Mouse (Mus musculus): Measurements from ENCODE around the gene Tpsab1. TPM values are rescaled to one million over a fixed set of nuclear protein-coding genes. Genes with fewer than 3 reads are reported as not detected.

Tpsab1 gene
- 0.58 TPM in 1 of 2 replicates, not detected in the other for total RNA-seq (2021)
- long read RNA-seq, partial matches to known transcripts: 0 of 1 reads
- long read RNA-seq, other reads (novel, unspliced or antisense): 1 of 1 reads

GRCm38 (mm10) chr17:25345462-25345861, at the start of gene Tpsab1:
Tpsab1 (minus strand) TSS chr17:25345562.
- no peak for DNase-seq

GRCm38 (mm10) chr17:25394526-25394925, 49.2 kb upstream of the Tpsab1 start:
- no peak for DNase-seq

DNA sequence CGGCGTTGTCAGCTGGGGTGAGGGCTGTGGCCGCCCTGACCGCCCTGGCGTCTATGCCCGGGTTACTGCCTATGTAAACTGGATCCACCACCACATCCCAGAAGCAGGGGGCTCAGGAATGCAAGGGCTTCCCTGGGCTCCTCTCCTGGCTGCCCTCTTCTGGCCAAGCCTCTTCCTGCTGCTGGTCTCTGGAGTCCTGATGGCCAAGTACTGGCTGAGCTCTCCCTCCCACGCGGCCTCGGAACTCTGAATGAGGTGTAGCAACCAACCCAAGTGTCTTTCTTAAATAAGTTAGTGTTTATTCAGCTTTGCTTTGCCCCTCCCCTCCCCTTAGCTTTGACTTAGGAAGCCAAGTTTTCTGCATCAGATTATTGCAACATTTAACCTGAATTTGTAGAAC, 28.6 kb upstream of the Tpsab1 start:
- peak; percentile 45 for DNase-seq

DNA sequence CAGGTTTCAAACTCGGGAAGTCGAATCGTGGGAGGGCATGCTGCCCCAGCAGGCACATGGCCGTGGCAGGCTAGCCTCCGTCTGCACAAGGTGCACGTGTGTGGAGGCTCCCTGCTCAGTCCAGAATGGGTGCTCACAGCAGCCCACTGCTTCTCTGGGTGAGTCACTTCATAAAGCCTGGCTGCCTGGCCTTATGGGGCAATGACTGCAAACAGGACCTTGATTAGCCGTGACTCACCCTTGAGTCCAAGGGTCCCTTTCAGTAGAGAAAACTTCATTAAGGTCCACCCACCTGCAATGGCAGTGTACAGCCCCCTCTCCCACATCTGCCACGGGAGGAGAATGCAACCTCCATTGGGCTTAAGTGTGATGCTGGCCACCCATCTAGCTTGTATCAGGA, 27.1 kb upstream of the Tpsab1 start:
- DNase-seq: peak; percentile 47

DNA sequence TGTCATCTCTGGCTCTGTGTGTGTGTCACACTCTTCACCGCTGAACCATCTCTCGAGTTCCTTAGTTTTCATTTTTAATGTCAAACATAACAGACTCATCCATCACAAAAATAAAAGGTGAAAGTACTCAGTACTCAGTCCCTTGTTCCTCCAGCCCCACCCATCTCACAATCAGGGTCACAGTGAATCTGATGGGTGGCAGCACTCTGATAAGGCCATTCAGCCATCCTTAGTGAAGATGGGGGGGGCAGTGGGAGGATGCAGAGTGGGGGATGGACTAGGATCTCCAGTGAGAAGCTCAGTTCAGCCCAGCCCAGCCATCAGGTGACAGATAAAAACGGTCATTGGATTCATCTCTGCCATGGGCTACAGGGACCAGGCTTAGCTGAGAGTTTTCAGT, 23.6 kb upstream of the Tpsab1 start, which contains the start of gene Tpsg1:
Gene Tpsg1 (plus strand): TSS at position 301 of the 400 bp plus-strand sequence.
- no peak for DNase-seq

- no peak for DNase-seq
These were observed 20.6 kb upstream of the Tpsab1 start, which contains the start of gene Tpsb2 for GRCm38 (mm10) chr17:25366005-25366404. Tpsb2 (plus strand) TSS chr17:25366305.

- DNase-seq: peak; percentile 70
These were observed 18.4 kb upstream of the Tpsab1 start for GRCm38 (mm10) chr17:25363726-25364125.

DNA sequence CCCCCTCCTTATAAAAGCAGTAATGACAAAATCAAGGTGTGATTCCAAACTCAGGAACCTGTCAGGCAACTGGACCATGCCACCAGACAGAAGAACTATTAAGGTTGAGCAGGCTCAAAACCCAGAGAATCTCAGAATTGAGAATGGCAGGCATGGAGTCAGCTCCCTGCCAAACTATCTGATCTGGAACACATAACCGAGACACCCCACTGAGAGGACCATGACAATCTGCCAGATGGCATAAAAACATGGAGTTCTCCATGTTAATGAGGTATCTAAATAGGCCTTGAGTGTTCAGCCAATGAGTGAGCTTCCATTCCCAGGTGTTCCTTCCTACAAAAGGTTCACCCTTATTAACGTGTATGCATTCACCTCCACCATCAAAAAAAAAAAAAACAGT, 15.9 kb upstream of the Tpsab1 start:
- no peak for DNase-seq

GRCm38 (mm10) chr17:25341490-25341889, 3.9 kb downstream of the Tpsab1 start:
- DNase-seq: no peak

- no peak for DNase-seq
These were observed 5.4 kb downstream of the Tpsab1 start for GRCm38 (mm10) chr17:25340003-25340402.

DNA sequence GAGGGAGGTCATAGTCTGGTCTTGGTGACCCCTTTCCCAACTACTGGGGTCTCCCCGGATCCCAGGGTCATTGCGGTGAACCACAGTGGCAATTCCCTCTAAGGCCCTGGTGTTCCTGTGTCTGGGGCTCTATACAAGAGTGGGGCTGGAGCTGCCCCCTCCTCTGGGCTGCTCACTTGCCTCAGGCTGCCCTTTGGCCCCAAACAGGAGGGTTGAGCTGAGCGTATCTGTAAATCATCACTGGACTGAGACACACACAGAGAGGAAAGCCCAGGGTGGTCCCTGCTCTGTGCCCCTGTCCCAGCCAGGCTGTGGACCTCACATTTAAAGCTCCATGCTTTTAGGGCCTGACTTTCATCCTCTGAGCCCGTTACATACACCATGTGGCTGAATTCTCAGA, 7.1 kb downstream of the Tpsab1 start:
- DNase-seq: no peak

- DNase-seq: peak; percentile 72
These were observed 11.4 kb downstream of the Tpsab1 start for GRCm38 (mm10) chr17:25333943-25334342.

DNA sequence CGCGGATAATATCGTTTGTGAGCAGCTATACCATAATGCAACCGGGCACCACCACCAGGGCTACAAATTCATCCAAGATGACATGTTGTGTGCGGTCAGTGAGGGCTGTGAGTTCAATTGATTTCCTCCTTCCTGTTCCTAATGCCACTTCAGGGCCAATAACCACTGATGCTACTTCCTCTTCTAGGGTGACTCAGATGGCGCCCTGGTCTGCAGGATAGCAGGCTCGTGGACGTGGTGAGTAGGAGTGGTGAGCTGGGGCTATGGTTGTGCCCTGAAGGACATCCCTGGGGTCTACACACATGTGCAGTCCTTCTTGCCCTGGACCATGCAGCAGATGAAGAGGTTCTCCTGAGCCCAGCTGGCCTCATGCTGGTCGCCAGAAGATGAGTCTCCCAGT, 13.0 kb downstream of the Tpsab1 start:
- no peak for DNase-seq

GRCm38 (mm10) chr17:25322930-25323329, 22.4 kb downstream of the Tpsab1 start:
- no peak for DNase-seq

DNA sequence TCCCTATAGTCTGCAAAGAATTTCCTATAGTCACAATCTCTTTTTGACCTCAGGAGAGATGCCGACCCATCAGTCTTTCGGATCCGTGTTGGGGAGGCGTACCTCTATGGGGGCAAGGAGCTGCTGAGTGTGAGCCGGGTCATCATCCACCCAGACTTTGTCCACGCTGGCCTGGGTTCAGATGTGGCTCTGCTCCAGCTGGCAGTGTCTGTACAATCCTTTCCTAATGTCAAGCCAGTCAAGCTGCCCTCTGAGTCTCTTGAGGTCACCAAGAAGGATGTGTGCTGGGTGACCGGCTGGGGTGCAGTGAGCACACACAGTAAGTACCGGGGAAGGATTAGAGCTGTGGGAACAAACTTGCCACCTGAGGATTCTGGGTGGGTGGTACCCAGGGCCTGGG, 24.5 kb downstream of the Tpsab1 start:
- DNase-seq: no peak

GRCm38 (mm10) chr17:25318354-25318753, 27.0 kb downstream of the Tpsab1 start, which contains the start of gene Prss29:
Prss29 (plus strand) TSS chr17:25318654.
- no peak for DNase-seq

- no peak for DNase-seq
These were observed 37.0 kb downstream of the Tpsab1 start, which contains the start of gene Prss28 for GRCm38 (mm10) chr17:25308346-25308745. Prss28 (plus strand) TSS chr17:25308646.

DNA sequence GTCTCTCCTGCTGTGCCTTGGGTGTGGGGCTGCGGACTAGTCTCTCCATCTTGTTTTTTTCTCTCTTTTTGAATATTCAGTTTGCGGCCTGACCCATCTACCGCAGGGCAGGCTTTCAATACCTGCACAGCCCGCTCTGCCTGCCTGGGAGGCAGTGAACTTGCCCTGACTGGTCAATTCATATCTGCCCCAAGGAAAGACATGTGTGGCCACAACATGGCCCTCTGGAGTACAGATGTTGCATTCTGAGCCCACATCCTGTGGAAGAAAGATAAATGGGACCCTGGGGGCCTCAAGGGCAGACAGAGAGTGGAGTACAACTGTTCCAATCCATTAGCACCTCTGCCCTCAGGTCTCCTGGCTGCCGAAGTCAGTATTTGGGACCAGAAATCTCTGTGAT, 47.3 kb downstream of the Tpsab1 start, which contains the start of gene Prss34:
Gene Prss34 (plus strand): TSS at position 301 of the 400 bp plus-strand sequence.
- no peak for DNase-seq

GRCm38 (mm10) chr17:25294111-25294510, 51.3 kb downstream of the Tpsab1 start:
- DNase-seq: no peak

- DNase-seq: no peak
These were observed 51.9 kb downstream of the Tpsab1 start for GRCm38 (mm10) chr17:25293495-25293894.

Measured in adrenal gland, postnatal 25 days (tissue).